Mouse (Mus musculus) hindbrain, embryonic 11.5 days (tissue): ENCODE results near the gene Smim5. TPM values are rescaled to one million over a fixed set of nuclear protein-coding genes. Genes with fewer than 3 reads are reported as not detected.
A peak's percentile ranks its signal among the peaks of the same experiment; 100 is the strongest.

ENCODE experiments used
- ATAC-seq: fragments of 200-750 bp; cut with Nextera tagmentation; 2 replicates; pipeline ENCODE4 v1.8.0; 2017; ENCODE audit warnings: mild to moderate bottlenecking, moderate TSS enrichment, moderate library complexity; ENCODE audit not compliant: low FRiP score
- DNase-seq: peaks from one replicate; pipeline ENCODE4 v3.0.0-alpha.2; 2015; ENCODE audit warnings: low spot score
- H3K27ac ChIP-seq: fragments of 300-500 bp; sonication (generic); 2 replicates; pipeline ENCODE4 v1.5.1; 2014; ENCODE audit warnings: mild to moderate bottlenecking, low read depth, low read length
- H3K27me3 ChIP-seq: fragments of 300-500 bp; sonication (generic); 2 replicates; pipeline ENCODE4 v1.6.1; 2014; ENCODE audit warnings: mild to moderate bottlenecking, low read length, moderate library complexity, mixed read lengths; ENCODE audit not compliant: control insufficient read depth, insufficient read depth
- H3K36me3 ChIP-seq: fragments of 300-500 bp; sonication (generic); 2 replicates; pipeline ENCODE4 v1.6.1; 2014; ENCODE audit warnings: mild to moderate bottlenecking, low read length, moderate library complexity, mixed read lengths; ENCODE audit not compliant: control insufficient read depth, insufficient read depth
- H3K4me1 ChIP-seq: fragments of 300-500 bp; sonication (generic); replicated peaks from 2 replicates; pipeline ENCODE4 v1.6.1; 2014; ENCODE audit warnings: low read length, mixed read lengths; ENCODE audit not compliant: control insufficient read depth, insufficient read depth
- H3K4me2 ChIP-seq: fragments of 300-500 bp; sonication (generic); replicated peaks from 2 replicates; pipeline ENCODE4 v1.6.1; 2014; ENCODE audit warnings: mild to moderate bottlenecking, low read depth, low read length
- H3K4me3 ChIP-seq: fragments of 300-500 bp; sonication (generic); 2 replicates; pipeline ENCODE4 v1.5.1; 2014; ENCODE audit warnings: low read depth, low read length
- H3K9ac ChIP-seq: fragments of 300-500 bp; sonication (generic); 2 replicates; pipeline ENCODE4 v1.6.1; 2014; ENCODE audit warnings: low read depth, low read length
- H3K9me3 ChIP-seq: fragments of 300-500 bp; sonication (generic); 2 replicates; pipeline ENCODE4 v1.6.1; 2016; ENCODE audit warnings: low read length; ENCODE audit not compliant: control insufficient read depth
- WGBS: fragments of 180-500 bp; shearing (Covaris S2); extraction: QIAGEN DNeasy Blood & Tissue Kit; methylation state at CpG from one replicate; pipeline ENCODE4 v1.1.7; 2014; 5-methylcytosine and 5-hydroxymethylcytosine counted together
- polyA plus RNA-seq: library from polyadenylated mRNA; unstranded; fragments of >200 nt; fragmentation: Nextera tagmentation; extraction: Ambion mirVana; gene quantifications from 2 replicates; pipeline ENCODE4 v1.2.1, GENCODE M21; 2014

Smim5 gene
- polyA plus RNA-seq, 1 experiment from 2014 or later, result 3.4 TPM

DNA sequence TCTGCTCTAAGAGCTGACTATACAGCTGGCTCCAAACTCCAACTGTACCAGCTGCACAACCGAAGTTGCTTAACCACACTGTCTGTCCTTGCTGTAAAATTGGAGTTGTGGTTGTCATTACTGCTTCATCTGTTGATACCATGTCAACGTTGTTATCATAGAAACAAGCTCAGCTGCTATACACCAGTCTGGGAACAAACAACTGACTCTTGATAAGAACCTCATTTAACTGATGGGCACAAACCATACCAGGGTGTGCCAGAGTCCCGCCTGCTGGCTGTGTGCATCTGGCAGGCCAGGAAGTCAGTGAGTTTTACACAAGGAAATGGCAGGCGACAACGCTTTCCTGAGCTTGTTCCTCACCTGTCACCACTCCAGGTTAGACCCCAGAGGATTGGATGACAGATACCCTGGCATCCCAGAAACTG is 11.4 kb downstream of the Smim5 start:
- Histone ChIP-seq H3K27ac (no peak overlapping the region), H3K4me3 (no peak overlapping the region), H3K9me3 (no peaks in the 10 kb centered on the region), H3K9ac (no peak overlapping the region), H3K4me1 (no peaks in the 10 kb centered on the region), H3K36me3 (0 out of 2 replicates have a peak, but pooled peaks cover 2% of the 10 kb centered on the region), H3K27me3 (no peaks in the 10 kb centered on the region), H3K4me2 (no peak overlapping the region)
- DNase-seq, result no peak
- ATAC-seq, result no peak
- WGBS, result 95% methylated on average over 5 of the region's 5 CpGs

DNA sequence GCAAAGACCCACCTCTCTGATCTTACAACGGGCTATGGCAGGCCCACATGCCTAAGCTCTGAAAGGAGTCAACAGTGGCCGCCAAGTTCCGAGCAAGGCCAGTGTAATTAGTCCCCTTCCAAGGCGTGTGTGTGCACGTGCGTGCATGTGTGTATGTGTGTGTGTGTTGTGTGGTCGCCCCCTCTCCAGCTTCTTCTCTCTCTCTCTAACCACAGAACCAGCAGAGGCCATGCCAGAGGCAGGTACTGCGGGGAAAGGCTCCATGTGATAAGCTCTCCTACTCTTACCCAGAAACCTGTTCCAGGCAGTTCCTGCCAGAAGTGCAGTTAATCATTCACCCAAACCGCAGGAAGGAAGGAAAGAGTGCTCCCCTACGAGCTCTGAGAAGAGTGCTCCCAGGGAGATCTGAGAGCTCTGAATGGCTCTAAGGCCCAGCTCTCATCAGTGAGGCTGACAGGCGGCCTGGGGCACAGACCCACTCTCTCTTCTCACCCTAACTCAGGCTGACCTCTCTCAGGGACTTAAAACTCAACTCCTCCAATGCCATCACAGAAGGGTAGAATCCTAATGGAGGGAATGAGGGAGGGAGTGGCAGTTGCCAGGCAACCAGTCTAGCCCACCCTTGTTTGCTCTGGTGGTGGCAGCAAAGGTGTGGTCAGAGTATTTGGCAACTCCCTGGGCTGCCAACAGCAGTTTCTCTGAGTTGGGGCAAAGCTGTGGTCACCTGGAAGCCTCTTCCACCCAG is 12.0 kb downstream of the Smim5 start, which contains the start of gene Smim6:
Smim6 (plus strand) TSS at position 386 of the 745 bp plus-strand sequence.
- Histone ChIP-seq H3K9me3 (no peaks in the 10 kb centered on the region), H3K9ac (no peak within 1 kb of the TSS), H3K27ac (no peak within 1 kb of the TSS), H3K4me3 (no peak within 1 kb of the TSS), H3K27me3 (no peaks in the 10 kb centered on the region), H3K4me1 (no peaks in the 10 kb centered on the region), H3K36me3 (0 out of 2 replicates have a peak, but pooled peaks cover 2% of the 10 kb centered on the region), H3K4me2 (no peak within 1 kb of the TSS)
- no peak for DNase-seq
- ATAC-seq, result no peak
- 79% methylated on average over 11 of the region's 11 CpGs for WGBS

DNA sequence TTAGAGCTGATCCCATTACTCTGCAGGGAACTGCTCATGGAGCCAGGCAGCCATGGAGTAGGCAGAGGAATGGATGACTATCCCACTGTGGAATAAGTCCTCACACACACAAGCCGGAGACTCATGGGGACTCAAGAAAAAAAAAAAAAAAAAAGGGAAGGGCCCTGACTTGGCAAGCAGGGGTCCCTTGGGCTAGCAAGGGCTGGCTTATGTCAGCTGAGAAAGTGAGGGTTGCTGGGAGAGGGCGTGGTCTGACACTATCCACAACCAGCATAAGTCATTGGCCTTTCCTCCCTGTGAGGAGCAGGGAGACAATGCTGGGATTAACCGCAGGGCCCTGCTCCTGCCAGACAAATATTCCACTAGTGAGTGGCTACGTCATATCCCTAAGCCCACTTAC is 16.8 kb downstream of the Smim5 start:
- H3K9ac ChIP-seq, result no peak overlapping the region
- no peaks in the 10 kb centered on the region for H3K4me1 ChIP-seq
- no peaks in the 10 kb centered on the region for H3K27me3 ChIP-seq
- ATAC-seq, result no peak
- H3K27ac ChIP-seq, result no peak overlapping the region
- 0 out of 2 replicates have a peak, but pooled peaks cover 2% of the 10 kb centered on the region for H3K36me3 ChIP-seq
- no peaks in the 10 kb centered on the region for H3K9me3 ChIP-seq
- H3K4me3 ChIP-seq, result no peak overlapping the region
- DNase-seq, result no peak
- H3K4me2 ChIP-seq, result no peak overlapping the region
- 88% methylated on average over 4 of the region's 4 CpGs for WGBS

DNA sequence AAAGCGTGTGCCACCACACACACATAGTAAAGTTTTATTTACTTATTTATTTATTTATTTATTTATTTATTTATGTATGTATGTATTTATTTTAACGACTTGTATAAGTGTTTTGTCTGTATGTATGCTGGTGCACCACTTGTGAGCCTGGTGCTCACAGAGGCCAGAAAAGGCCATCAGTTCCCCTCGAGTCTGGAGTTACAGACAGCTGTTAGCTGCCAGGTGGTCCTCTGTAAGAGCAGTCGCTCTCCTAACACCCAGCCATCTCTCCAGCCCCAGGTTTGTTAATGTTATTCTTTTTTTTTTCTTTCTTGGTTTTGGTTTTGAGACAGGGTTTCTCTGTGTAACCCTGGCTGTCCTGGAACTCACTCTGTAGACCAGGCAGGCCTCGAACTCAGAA is 18.9 kb downstream of the Smim5 start:
- no peak for ATAC-seq

DNA sequence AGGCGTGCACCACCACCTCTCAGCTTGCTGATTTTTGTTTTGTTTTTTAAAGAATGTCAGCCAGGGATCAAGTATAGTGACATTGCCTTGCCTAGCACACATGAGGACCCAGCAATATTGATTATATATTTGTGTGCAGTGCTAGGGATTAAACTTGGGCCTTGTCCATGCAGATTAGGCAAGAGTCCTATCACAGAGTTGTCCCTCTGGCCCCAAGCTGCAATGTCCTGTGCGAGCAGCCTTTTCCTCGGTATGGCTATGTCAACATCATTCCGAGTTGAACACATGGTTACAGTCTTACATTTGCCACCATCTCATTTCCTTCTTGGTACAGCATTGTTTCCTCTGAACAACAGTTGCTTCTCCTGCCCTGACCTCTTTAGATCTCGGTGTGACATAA is 19.3 kb downstream of the Smim5 start:
- Histone ChIP-seq H3K9me3 (no peaks in the 10 kb centered on the region), H3K27me3 (no peaks in the 10 kb centered on the region), H3K27ac (no peak overlapping the region), H3K9ac (no peak overlapping the region), H3K4me3 (no peak overlapping the region), H3K4me1 (no peaks in the 10 kb centered on the region), H3K36me3 (0 out of 2 replicates have a peak, but pooled peaks cover 2% of the 10 kb centered on the region), H3K4me2 (no peak overlapping the region)
- no peak for DNase-seq
- 89% methylated on average over 5 of the region's 5 CpGs for WGBS
- ATAC-seq, result no peak

More for the DNA sequence above, 18.9 kb downstream of the Smim5 start:
- Histone ChIP-seq H3K27ac (no peak overlapping the region), H3K9ac (no peak overlapping the region), H3K9me3 (no peaks in the 10 kb centered on the region), H3K4me1 (no peaks in the 10 kb centered on the region), H3K36me3 (0 out of 2 replicates have a peak, but pooled peaks cover 2% of the 10 kb centered on the region), H3K4me2 (no peak overlapping the region), H3K4me3 (no peak overlapping the region), H3K27me3 (no peaks in the 10 kb centered on the region)
- no peak for DNase-seq
- WGBS, result 92% methylated on average over 5 of the region's 5 CpGs

DNA sequence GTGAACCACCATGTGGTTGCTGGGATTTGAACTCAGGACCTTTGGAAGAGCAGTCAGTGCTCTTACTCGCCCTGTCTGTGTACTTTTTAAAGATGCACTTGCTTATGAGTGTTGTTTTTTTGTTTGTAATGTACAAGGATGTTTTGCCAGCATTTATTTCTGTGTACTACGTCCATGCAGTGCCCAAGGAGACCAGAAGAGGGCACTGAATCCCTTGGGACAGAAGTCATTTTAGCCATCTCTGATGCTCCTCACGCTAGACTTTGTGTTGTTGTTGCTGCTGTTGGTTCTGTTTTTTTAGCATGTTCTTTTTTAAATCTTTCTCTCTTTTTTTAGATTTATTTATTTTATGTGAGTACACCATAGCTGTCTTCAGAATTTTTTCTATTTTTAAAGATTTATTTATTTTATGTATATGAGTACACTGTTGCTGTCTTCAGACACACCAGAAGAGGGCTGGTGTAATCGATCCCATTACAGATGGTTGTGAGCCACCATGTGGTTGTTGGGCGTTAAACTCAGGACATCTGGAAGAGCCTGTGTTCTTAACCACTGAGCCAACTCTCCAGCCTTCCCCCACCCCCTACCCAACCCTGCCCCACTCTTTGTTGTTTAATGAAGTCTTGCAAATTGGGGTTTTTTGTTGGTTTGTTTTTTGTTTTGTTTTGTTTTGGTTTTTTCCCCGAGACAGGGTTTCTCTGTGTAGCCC is 20.5 kb downstream of the Smim5 start:
- 56% methylated on average over 6 of the region's 6 CpGs for WGBS
- Histone ChIP-seq H3K4me2 (no peak overlapping the region), H3K27me3 (no peaks in the 10 kb centered on the region), H3K36me3 (0 out of 2 replicates have a peak, but pooled peaks cover 2% of the 10 kb centered on the region), H3K27ac (no peak overlapping the region), H3K4me3 (no peak overlapping the region), H3K4me1 (no peaks in the 10 kb centered on the region), H3K9me3 (no peaks in the 10 kb centered on the region), H3K9ac (no peak overlapping the region)
- peak; percentile 66 for DNase-seq
- no peak for ATAC-seq

DNA sequence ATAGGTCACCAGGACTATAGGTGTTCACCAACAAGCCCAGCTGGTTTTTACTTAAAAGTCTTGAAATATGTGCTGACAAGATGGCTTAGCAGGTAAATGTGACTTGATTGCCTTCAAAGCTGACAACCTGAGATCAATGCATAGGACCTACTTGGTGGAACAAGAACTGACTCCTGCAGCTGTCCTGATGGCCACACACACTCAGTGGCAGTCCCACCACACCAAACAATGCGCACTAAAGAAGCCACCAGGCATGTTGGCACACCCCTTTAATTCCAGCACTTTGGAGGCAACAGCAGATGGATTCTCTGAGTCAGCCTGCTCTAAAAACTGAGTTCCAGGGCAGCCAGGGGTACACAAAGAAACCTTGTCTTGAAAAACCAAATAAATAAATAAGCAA is 22.2 kb downstream of the Smim5 start:
- Histone ChIP-seq H3K9me3 (no peaks in the 10 kb centered on the region), H3K27ac (no peak overlapping the region), H3K4me3 (no peak overlapping the region), H3K9ac (no peak overlapping the region), H3K36me3 (no peaks in the 10 kb centered on the region), H3K4me2 (no peak overlapping the region), H3K4me1 (no peaks in the 10 kb centered on the region), H3K27me3 (no peaks in the 10 kb centered on the region)
- DNase-seq (no peak), ATAC-seq (no peak)
- WGBS, result 95% methylated on average over 1 of the region's 1 CpGs

DNA sequence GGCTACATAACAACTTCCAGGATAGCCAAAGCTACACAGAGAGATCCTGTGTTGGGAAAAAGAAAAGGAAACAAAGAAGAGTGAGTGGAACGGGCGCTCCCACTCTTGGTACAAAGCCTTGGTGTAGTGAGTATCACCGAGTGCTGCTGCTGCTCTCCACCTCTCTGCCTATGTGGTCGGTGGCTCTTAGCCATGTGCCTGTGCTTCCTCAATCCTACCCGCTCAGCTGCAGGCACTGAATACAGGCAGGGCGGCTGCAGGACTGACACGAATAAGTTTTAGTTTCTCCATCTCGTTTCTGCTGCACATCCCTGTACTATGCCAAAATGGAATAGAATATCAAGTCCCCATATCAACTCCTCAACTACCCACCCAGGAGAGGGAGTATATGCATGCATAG is 29.3 kb downstream of the Smim5 start:
- no peak overlapping the region for H3K9ac ChIP-seq
- 92% methylated on average over 8 of the region's 8 CpGs for WGBS
- no peaks in the 10 kb centered on the region for H3K9me3 ChIP-seq
- no peaks in the 10 kb centered on the region for H3K27me3 ChIP-seq
- peaks cover 2% of the 10 kb centered on the region; the same call in 1 of the 2 replicates for H3K4me1 ChIP-seq
- no peak overlapping the region for H3K4me2 ChIP-seq
- no peaks in the 10 kb centered on the region for H3K36me3 ChIP-seq
- DNase-seq (no peak), ATAC-seq (no peak)
- no peak overlapping the region for H3K27ac ChIP-seq
- no peak overlapping the region for H3K4me3 ChIP-seq
